Mouse (Mus musculus) thymus, postnatal 25 days (tissue): ENCODE measurements around the gene Foxk1.

Experiments
- DNase-seq: peaks from one replicate; pipeline ENCODE4 v3.0.0; 2022

Gene Foxk1

DNA sequence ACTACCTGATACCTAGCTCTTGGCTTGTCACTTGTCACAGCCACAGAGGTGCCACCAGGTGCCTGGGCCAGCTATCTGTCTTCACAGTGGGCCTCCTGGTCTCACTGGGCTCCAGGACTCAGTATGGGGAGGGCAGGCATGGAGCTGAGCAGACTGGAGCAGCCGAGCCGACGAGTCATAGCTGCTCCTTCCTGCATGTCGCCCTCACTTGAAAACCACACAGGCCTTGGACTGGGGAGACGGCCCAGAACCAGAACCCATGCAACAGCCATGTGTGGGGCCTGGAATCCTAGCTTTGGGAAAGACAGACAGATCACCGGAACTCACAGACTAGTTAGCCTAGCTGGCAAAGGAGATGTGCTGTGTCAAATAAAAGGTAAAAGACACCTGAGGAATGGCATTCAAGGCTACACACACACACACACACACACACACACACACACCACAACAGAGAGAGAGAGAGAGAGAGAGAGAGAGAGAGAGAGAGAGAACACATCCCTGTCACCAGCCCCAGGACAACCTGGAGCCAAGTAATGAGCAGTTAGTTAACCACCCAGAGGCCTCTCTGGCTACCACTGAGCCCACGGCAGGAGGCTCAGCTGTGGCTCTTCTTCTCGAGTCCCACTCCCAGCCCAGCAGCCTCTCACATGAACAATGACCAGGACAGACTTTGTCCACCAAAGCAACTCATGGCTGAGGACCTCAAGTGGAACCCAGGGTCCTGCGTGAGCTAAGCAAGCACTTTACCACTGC is 88.8 kb downstream of the Foxk1 start:
- no peak for DNase-seq

DNA sequence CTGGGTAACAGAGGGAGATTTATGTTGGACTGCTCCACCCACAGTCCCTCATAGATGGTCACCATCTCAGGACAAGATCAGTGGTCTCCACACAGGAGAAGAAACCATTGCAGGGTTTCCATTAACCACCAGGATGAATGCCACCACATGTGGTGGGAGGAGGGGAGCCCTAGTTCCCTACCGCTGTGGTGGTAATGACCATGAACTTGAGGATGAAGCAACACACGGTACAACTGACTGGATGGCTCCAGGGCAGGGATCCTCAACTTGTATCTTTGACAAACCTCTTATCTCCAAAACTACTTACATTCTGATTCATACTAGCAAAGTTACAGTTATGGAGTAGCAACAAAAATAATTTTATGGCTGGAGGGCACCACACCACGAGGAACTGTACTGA is 92.0 kb downstream of the Foxk1 start:
- DNase-seq: no peak

GRCm38 (mm10) chr5:142495321-142496096 is 94.2 kb downstream of the Foxk1 start:
- DNase-seq: no peak

DNA sequence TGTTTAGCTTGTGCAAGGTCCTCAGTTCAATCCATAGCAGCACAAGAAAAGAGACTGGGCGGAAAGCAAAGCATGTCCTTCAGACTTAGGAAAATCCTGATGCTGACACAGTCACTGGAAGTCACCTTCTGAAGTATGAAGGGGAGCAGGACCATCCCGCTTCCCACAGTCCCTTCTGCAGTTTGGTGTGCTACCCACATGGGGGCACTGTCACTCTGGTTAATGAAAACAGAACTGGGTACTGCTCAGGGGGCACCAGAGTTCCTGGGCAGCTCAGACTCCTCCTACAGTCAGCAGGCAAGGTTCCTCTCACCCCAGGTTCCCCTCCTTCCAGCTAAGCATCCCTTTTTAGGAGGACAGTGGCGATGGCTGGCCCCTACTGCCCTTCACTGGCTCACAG is 97.7 kb downstream of the Foxk1 start:
- DNase-seq: peak; percentile 30

DNA sequence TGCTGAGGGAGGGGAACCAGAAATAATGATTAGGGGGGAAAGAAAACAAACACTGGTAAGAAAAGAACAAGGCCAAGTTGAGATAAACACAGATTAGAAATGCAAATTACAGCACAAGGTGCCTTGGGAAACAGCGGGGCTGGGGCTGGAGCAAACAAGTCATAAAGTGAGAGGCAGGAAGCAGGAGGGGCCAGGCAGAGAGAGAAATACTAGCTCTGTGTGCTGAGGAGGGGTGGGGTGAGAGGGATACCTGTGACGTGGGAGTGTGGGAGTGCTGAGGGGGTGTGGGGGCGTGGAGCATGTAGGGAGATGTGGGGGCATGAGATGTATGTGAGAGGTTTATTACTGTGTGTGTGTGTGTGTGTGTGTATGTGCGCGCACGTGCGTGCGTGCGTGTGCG is 99.6 kb downstream of the Foxk1 start:
- peak; percentile 11 for DNase-seq

DNA sequence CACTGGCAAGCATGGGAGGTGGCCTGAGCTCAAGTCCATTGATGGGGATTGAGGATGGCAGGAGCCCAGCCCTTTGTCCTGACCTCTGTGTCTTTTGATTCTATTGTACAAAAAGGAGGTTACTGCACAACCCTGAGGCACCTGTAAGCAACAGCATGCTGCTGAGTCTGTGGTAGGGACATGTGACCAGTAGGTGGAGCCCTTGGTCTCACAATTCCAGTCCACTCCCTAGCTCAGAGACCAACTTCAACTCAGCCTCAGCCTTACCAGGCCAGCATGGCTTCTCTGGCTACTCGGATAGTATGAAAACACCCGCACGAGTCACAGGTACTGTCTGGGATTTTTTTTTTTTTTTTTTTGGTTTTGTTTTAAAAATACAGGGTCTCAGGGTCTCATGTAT is 101.1 kb downstream of the Foxk1 start:
- DNase-seq: peak; percentile 59

- no peak for DNase-seq
These were observed 102.9 kb downstream of the Foxk1 start for GRCm38 (mm10) chr5:142504175-142504574.

DNA sequence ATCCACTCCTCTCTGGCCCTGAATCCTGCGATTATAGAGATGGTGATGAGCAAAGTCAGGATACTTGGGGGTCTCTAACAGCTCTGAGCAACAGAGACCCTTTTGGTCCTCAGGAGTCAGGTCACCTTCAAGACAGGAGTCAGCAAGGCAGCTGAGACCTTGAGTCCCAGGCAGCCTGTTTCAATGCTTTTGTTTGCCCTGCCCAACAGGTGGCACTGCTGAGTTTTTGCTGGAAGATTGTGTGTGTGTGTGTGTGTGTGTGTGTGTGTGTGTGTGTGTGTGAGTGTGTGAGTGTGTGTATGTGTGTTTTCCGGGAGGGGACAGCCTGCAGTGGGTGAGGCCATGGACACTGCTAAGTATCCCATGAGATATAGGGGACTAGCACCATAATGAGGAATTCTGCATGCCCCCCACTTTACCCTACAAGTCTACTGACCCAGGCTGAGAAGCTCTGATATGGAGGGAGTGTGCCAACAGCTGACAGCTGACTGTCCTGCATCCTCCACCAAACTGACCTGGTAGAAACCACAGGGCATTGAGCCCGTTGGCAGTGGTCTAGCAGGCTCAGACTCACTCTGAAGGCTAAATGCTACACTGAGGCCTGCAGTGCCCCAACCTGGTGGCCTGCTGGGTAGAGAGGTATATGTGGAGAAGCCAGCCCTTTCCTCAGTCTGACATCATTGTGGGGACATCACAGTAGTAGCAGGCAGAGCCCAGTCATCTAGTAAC is 104.6 kb downstream of the Foxk1 start:
- DNase-seq: no peak

DNA sequence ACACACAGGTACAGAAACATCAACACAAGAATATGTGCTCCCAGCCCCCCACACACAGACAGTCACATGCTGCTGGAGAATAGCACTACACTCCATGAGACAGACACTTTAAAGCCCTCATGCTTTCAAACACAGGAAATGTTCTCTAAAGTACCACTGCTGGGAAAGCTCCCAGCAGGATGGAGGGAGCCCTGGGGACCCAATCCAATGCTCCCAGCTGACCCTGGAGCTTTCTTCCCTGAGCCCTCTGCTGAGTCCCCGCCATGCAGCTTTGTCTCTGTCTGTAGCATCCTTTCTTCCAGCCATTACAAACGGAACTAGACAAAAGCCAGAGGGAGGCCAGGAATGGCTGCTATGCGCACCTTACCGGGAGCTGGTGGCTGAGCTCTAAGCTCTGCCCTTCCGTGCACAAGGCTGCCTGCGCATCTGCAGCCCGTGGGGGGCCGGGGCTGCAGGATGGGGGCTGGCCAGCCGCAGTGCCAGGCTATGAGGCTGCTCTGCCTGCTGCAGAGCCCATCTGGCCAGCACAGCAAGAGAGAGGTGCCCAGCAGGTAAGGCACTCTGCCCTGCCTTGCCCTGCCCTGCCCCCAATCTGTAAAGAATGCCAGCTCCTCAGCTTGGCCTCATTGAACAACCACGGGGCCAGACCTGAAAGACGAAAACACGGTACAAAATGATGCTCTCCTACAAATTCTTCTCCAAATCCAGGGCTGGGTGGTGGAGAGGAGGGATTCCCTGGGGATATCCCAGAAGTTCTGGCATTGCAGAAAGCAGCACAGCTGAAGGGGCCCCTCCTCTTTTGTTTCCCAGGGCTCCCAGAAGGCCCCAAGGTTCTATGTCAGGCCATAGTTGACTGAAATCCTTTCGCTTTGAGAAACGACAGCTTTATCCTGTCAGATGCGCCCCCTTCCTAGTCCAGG is 108.1 kb downstream of the Foxk1 start:
- DNase-seq: no peak

DNA sequence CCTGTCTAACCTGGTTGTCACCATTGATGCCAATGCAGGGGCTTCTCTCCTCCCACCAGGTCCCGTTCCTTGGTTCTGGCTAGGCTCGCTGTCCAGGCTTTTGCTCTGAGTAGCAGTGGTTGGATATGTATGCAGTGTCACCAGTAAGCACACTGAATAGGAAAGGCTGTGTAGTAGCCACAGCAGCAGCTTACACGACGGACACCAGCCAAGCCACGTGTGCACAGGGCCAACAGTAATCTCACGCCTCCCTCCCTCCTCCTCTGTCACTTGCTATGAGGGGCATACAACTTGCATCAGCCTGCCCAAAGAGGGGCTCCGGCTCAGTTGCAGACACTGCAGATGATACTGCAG is 108.7 kb downstream of the Foxk1 start:
- DNase-seq: no peak
